Mouse (Mus musculus) liver, embryonic 16.5 days (tissue): ENCODE results near the gene Commd1. TPM values are rescaled to one million over a fixed set of nuclear protein-coding genes. Genes with fewer than 3 reads are reported as not detected.
A peak's percentile ranks its signal among the peaks of the same experiment; 100 is the strongest.

Source experiments
- ATAC-seq: fragments of 200-750 bp; cut with Nextera tagmentation; 2 replicates; pipeline ENCODE4 v1.8.0; 2017; ENCODE audit warnings: low read depth, mild to moderate bottlenecking, moderate number of reproducible peaks, moderate library complexity
- H3K27ac ChIP-seq: fragments of 300-500 bp; sonication (generic); 2 replicates; pipeline ENCODE4 v1.5.1; 2014; ENCODE audit warnings: mild to moderate bottlenecking, low read length
- H3K27me3 ChIP-seq: fragments of 300-500 bp; sonication (generic); 2 replicates; pipeline ENCODE4 v1.6.1; 2014; ENCODE audit warnings: low read depth, low read length, mixed read lengths; ENCODE audit not compliant: control insufficient read depth, insufficient read depth
- H3K36me3 ChIP-seq: fragments of 300-500 bp; sonication (generic); 2 replicates; pipeline ENCODE4 v1.6.1; 2014; ENCODE audit warnings: mild to moderate bottlenecking; ENCODE audit not compliant: control insufficient read depth, insufficient read depth
- H3K4me1 ChIP-seq: fragments of 300-500 bp; sonication (generic); 2 replicates; pipeline ENCODE4 v1.6.1; 2014; ENCODE audit warnings: low read depth, low read length, mixed read lengths; ENCODE audit not compliant: control insufficient read depth
- H3K4me2 ChIP-seq: fragments of 300-500 bp; sonication (generic); 2 replicates; pipeline ENCODE4 v1.6.1; 2014; ENCODE audit warnings: low read depth, low read length, mixed read lengths
- H3K4me3 ChIP-seq: fragments of 300-500 bp; sonication (generic); 2 replicates; pipeline ENCODE4 v1.5.1; 2014; ENCODE audit warnings: low read depth, mild to moderate bottlenecking, low read length
- H3K9ac ChIP-seq: fragments of 300-500 bp; sonication (generic); 2 replicates; pipeline ENCODE4 v1.6.1; 2014; ENCODE audit warnings: low read depth, low read length
- H3K9me3 ChIP-seq: fragments of 300-500 bp; sonication (generic); replicated peaks from 2 replicates; pipeline ENCODE4 v1.6.1; 2016; ENCODE audit warnings: low read length; ENCODE audit not compliant: control insufficient read depth
- WGBS: fragments of 180-500 bp; shearing (Covaris S2); extraction: QIAGEN DNeasy Blood & Tissue Kit; methylation state at CpG from one replicate; pipeline ENCODE4 v1.1.7; 2014; ENCODE audit not compliant: insufficient replicate concordance; 5-methylcytosine and 5-hydroxymethylcytosine counted together
- polyA plus RNA-seq: library from polyadenylated mRNA; unstranded; fragments of >200 nt; fragmentation: Nextera tagmentation; extraction: Ambion mirVana; gene quantifications from 2 replicates; pipeline ENCODE4 v1.2.1, GENCODE M21; 2015

The Commd1 gene
- polyA plus RNA-seq, 1 experiment from 2014 or later, result 165 TPM

DNA sequence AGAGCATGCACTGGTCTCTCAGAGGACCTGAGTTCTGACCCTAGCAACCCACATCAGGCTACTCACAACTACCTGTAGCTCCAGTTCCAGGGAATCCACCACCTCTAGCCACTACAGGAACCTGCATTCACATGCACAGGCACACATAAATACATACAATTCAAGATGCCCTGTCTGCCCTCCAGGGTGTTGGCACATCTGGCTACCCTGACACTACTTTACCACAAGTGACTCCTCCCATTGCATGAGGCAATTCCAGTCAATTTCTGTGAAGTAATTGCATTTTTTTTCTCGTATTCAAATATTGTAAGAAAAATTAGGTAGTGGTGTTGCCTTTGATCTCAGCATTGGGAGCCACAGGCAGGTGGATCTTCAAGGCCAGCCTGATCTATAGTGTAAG is 3.0 kb downstream of the Commd1 start:
- 60% methylated on average over 1 of the region's 1 CpGs for WGBS
- ATAC-seq, result no peak
- Histone ChIP-seq H3K4me2 (no peak overlapping the region), H3K27me3 (no peaks in the 10 kb centered on the region), H3K4me1 (peaks cover 21% of the 10 kb centered on the region), H3K4me3 (no peak overlapping the region), H3K27ac (no peak overlapping the region), H3K36me3 (peaks cover 7% of the 10 kb centered on the region), H3K9me3 (no peaks in the 10 kb centered on the region), H3K9ac (no peak overlapping the region)

DNA sequence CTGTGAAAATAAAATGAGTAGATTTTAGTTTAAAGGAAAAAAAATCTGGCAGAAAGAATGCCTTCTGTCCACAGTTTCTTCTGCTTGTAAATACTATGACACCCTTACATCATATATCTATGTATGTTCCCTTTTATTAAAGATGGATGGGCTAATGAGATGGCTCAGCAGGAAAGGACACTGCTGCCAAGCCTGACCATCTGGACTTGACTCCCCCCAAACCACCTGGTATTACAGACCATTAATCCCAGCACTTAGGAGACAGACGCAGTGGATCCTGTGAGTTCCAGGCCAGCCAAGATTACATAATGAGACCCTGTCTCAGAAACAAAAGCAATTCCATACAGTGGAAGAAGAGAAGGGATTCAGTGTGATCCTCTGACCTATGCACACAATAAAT is 3.5 kb downstream of the Commd1 start:
- ATAC-seq, result no peak
- no peaks in the 10 kb centered on the region for H3K27me3 ChIP-seq
- H3K9ac ChIP-seq, result no peak overlapping the region
- 73% methylated on average over 1 of the region's 1 CpGs for WGBS
- no peak overlapping the region for H3K27ac ChIP-seq
- H3K9me3 ChIP-seq, result no peaks in the 10 kb centered on the region
- H3K4me3 ChIP-seq, result no peak overlapping the region
- H3K36me3 ChIP-seq, result peaks cover 7% of the 10 kb centered on the region
- H3K4me2 ChIP-seq, result no peak overlapping the region
- H3K4me1 ChIP-seq, result peaks cover 21% of the 10 kb centered on the region

DNA sequence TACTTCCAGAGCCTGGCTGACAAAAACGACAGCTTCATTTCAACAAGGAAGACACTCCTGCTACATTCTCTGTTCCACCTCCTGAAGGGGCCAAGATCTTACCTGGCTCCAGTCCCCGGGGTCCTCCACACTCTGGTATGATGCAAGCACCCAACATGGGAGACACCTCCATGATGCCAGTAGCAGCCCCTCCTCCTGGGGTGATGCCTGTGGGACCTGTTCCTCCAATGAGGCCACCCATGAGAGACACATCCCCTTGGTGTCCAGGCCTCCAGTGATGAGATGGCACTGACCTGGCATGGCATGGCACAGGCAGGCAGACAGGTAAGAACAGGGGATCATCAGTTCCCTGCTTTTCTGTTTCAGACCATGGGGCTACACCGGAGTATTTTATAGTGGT is 4.0 kb downstream of the Commd1 start:
- no peaks in the 10 kb centered on the region for H3K27me3 ChIP-seq
- H3K4me3 ChIP-seq, result no peak overlapping the region
- H3K9me3 ChIP-seq, result no peaks in the 10 kb centered on the region
- 78% methylated on average over 3 of the region's 3 CpGs for WGBS
- H3K36me3 ChIP-seq, result peaks cover 7% of the 10 kb centered on the region
- H3K9ac ChIP-seq, result no peak overlapping the region
- H3K4me2 ChIP-seq, result no peak overlapping the region
- H3K4me1 ChIP-seq, result peaks cover 21% of the 10 kb centered on the region
- ATAC-seq, result no peak
- no peak overlapping the region for H3K27ac ChIP-seq

DNA sequence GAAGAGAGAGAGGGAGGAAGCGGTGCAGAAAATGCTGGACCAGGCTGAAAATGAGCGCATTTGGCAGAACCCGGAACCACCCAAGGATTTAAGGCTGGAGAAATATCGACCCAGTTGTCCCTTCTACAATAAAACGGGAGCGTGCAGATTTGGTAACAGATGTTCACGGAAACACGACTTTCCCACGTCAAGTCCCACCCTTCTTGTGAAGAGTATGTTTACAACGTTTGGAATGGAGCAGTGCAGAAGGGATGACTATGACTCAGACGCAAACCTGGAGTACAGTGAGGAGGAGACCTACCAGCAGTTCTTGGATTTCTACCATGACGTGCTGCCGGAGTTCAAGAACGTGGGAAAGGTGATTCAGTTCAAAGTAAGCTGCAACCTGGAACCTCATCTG is 8.6 kb downstream of the Commd1 start:
- Histone ChIP-seq H3K36me3 (peaks cover 2% of the 10 kb centered on the region), H3K9me3 (no peaks in the 10 kb centered on the region; the same call in 1 of the 2 replicates), H3K27me3 (no peaks in the 10 kb centered on the region), H3K9ac (peak overlapping the region; percentile 55), H3K4me2 (peak overlapping the region; percentile 50), H3K4me1 (peaks cover 6% of the 10 kb centered on the region), H3K4me3 (peak overlapping the region; percentile 72), H3K27ac (peak overlapping the region; percentile 84)
- ATAC-seq, result no peak
- 44% methylated on average over 14 of the region's 14 CpGs for WGBS

DNA sequence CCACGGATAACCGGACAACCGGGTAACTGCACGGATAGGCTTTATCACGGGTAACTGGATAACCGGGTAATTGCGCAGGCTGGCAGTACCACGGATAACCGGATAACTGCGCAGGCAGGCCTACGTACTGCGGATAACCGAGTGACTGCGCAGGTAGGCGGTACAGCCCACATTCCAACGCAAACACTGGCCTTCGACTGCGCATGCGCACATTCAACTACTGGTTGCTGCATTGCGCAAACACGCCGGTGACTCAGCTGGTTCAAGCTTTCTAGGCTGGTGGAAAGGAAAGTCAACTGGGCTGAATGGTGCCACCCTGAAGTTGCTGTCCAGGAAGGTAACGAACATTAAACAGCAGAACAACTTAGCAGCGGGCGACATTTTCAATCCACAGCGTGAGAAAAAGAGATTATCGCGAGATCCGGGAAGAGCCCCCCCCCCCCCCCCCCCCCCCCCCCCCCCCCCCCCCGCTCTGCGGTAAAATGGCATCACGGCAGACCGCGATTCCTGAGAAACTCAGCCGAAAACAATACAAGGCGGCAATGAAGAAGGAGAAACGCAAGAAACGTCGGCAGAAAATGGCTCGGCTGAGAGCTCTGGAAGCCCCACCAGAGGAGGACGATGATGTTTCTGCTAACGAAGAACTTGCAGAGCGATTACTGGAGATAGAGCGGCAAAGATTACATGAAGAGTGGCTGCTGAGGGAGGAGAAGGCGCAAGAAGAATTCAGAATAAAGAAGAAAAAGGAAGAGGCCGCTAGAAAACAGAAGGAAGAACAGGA is 9.2 kb downstream of the Commd1 start:
- Histone ChIP-seq H3K27me3 (no peaks in the 10 kb centered on the region), H3K9me3 (no peaks in the 10 kb centered on the region; the same call in 1 of the 2 replicates), H3K4me1 (peaks cover 6% of the 10 kb centered on the region), H3K4me3 (peak overlapping the region; percentile 72), H3K36me3 (peaks cover 2% of the 10 kb centered on the region), H3K9ac (peak overlapping the region; percentile 76), H3K27ac (peak overlapping the region; percentile 97), H3K4me2 (peak overlapping the region; percentile 75)
- WGBS, result 41% methylated on average over 43 of the region's 46 CpGs
- ATAC-seq, result peak; percentile 68

DNA sequence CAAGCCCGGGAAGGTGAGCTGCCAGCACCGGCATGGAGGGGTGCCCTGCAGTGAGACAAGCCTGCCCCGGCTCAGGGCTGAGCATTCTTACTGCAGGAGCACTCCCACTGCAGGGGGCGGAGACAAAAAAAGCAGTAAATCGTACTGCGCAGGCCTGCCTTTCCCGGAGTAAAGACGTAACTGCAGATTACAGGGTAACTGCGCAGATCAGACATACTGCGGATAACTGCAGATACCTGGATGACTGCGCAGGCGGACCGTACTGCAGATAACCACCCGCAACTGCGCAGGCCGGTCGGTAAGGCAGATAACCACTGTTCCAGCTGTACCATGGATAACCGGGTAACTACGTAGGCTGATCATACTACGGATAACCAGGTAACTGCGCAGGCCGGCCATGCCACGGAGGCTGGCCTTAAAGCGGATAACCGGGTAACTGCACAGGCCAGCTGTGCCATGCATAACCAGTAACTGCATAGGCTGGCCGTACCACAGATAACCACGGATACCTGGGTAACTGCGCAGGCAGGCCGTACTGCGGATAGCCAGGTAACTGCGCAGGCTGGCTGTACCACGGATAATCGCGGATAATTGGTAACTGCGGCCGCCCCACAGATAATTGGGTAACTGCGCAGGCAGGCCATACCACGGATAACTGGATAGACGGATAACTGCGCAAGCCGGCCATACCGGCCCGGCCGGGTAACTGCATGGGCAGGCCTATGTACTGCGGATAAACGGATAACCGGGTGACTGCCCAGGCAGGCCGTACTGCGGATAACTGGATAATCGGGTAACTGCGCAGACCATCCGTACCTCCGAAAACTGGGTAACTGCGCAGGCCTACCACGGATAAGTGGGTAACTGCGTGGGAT is 10.1 kb downstream of the Commd1 start, which contains the start of gene Zrsr1:
Gene Zrsr1, plus strand, starts transcription at position 171 of the 875 bp plus-strand sequence.
- Histone ChIP-seq H3K36me3 (peaks cover 3% of the 10 kb centered on the region), H3K4me2 (peak within 1 kb of the TSS; percentile 75), H3K27ac (peak within 1 kb of the TSS; percentile 97), H3K27me3 (no peaks in the 10 kb centered on the region), H3K9me3 (no peaks in the 10 kb centered on the region; the same call in 1 of the 2 replicates), H3K4me3 (peak within 1 kb of the TSS; percentile 72), H3K9ac (peak within 1 kb of the TSS; percentile 76), H3K4me1 (peaks cover 6% of the 10 kb centered on the region)
- peak; percentile 88 for ATAC-seq
- WGBS, result 49% methylated on average over 56 of the region's 56 CpGs

DNA sequence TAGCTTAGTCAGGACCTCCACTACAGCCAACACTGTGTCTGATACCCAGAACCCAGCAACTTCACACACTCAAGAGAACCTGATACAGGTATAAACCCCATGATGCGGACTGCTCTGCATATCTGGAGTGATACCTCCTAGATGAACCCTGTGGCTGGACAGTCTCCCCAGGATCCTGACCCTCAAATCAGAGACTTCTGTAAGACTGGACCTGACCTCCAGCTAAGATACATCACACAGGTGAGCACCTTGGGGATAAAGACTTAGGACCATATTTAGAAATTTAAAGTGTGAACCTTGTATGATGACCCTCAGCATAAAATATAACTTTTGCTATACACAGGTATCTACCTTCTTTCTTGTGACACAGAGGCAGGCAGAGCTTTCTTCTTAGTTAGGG is 11.6 kb downstream of the Commd1 start:
- ATAC-seq, result no peak
- no peaks in the 10 kb centered on the region; the same call in 1 of the 2 replicates for H3K9me3 ChIP-seq
- H3K4me2 ChIP-seq, result 0 out of 2 replicates have a peak overlapping the region, but pooled peaks have one; percentile 75
- H3K9ac ChIP-seq, result no peak overlapping the region
- H3K27ac ChIP-seq, result no peak overlapping the region; the same call in 1 of the 2 replicates
- WGBS, result 92% methylated on average over 1 of the region's 1 CpGs
- H3K36me3 ChIP-seq, result peaks cover 5% of the 10 kb centered on the region
- peaks cover 3% of the 10 kb centered on the region for H3K4me1 ChIP-seq
- H3K27me3 ChIP-seq, result no peaks in the 10 kb centered on the region
- no peak overlapping the region for H3K4me3 ChIP-seq

DNA sequence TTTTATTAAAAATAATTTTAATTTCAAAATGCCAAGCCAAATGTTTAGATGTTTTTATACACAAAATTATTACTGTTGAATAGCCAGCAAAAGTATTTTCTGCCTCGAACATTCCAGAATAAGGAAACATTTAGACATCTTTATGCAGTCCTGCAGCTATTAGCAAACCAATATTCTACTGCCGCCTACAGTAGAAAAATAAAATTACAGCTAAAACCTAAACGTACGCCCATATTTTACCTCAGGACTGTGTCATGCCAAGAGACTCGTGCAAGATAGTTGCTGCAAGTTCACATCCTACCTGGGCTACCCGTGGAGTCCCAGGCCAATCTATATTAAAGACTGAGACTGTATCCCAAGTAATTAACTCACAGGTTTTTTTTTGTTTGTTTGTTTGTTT is 12.7 kb downstream of the Commd1 start:
- Histone ChIP-seq H3K9me3 (no peaks in the 10 kb centered on the region; the same call in 1 of the 2 replicates), H3K4me3 (no peak overlapping the region), H3K36me3 (peaks cover 5% of the 10 kb centered on the region), H3K27ac (no peak overlapping the region), H3K9ac (no peak overlapping the region), H3K4me2 (no peak overlapping the region), H3K27me3 (no peaks in the 10 kb centered on the region), H3K4me1 (peaks cover 3% of the 10 kb centered on the region)
- WGBS, result 24% methylated on average over 6 of the region's 6 CpGs
- no peak for ATAC-seq
